Comparison of ENCODE assay signal across 19 mouse cellular contexts in genomic region chr2:38023741-38024130, GRCm38 (mm10).
A peak's percentile ranks its signal among the peaks of the same experiment; 100 is the strongest.
DNase-seq lines count a peak whose midpoint lies in the region; ATAC-seq and TF ChIP-seq lines count a peak whose summit lies in the region.
"Had no signal": no experiment of that assay in that cellular context is flagged by ENCODE, and none has a peak within 500 bp of the region (broad histone marks: within the 10 kb centered on the region; RNA-seq: fewer than 3 reads in every experiment).

No protein-coding gene starts in this region.

- H3K9me3 ChIP-seq in forebrain, embryonic 14.5 days (replicated peaks; ENCODE audit: control insufficient read depth, low read length), result no peaks in the 10 kb centered on the region
- H3K9me3 ChIP-seq in forebrain, embryonic 12.5 days, result no peaks in the 10 kb centered on the region
- no peaks in the 10 kb centered on the region for H3K9me3 ChIP-seq in midbrain, embryonic 16.5 days (replicated peaks; ENCODE audit: control insufficient read depth, low read length, poor library complexity, severe bottlenecking)
- H3K9me3 ChIP-seq in midbrain, embryonic 15.5 days, result no peaks in the 10 kb centered on the region
- H3K9me3 ChIP-seq in intestine, embryonic 16.5 days (ENCODE audit: control insufficient read depth, low read length), result no peaks in the 10 kb centered on the region
- H3K9me3 ChIP-seq: embryonic facial prominence, embryonic 15.5 days; limb, embryonic 12.5 days; liver, embryonic 13.5 days; lung, embryonic 15.5 days; midbrain, embryonic 13.5 days had no signal

- H3K27ac ChIP-seq in forebrain, embryonic 14.5 days (ENCODE audit: low read depth, low read length), result no peak overlapping the region
- no peak overlapping the region for H3K27ac ChIP-seq in forebrain, embryonic 12.5 days
- peak overlapping the region; percentile 33; the same call in 1 of the 2 replicates for H3K27ac ChIP-seq in midbrain, embryonic 16.5 days (ENCODE audit: low read length)
- no peak overlapping the region for H3K27ac ChIP-seq in midbrain, embryonic 15.5 days
- no peak overlapping the region for H3K27ac ChIP-seq in thymus, adult 2 months (ENCODE audit: control insufficient read depth, insufficient read depth, low read length)
- no peak overlapping the region for H3K27ac ChIP-seq in intestine, embryonic 16.5 days (ENCODE audit: low read length)
- H3K27ac ChIP-seq: embryonic facial prominence, embryonic 15.5 days; limb, embryonic 12.5 days; liver, embryonic 13.5 days; lung, embryonic 15.5 days; midbrain, embryonic 13.5 days; stomach, postnatal 0 days had no signal

- no peak overlapping the region for H3K9ac ChIP-seq in forebrain, embryonic 14.5 days (ENCODE audit: low read length)
- no peak overlapping the region for H3K9ac ChIP-seq in forebrain, embryonic 12.5 days
- H3K9ac ChIP-seq in midbrain, embryonic 16.5 days (ENCODE audit: low read depth, low read length), result no peak overlapping the region
- no peak overlapping the region for H3K9ac ChIP-seq in midbrain, embryonic 15.5 days
- no peak overlapping the region for H3K9ac ChIP-seq in intestine, embryonic 16.5 days (ENCODE audit: low read depth, low read length)
- H3K9ac ChIP-seq: embryonic facial prominence, embryonic 15.5 days; limb, embryonic 12.5 days; liver, embryonic 13.5 days; lung, embryonic 15.5 days; midbrain, embryonic 13.5 days had no signal

- no peak for TF ChIP-seq CTCF in thymus, adult 2 months (IDR thresholded peaks at IDR 0.05; ENCODE audit: borderline replicate concordance, control insufficient read depth, extremely low read depth, insufficient read depth, low read length, poor library complexity)

- no peak overlapping the region for H3K4me3 ChIP-seq in forebrain, embryonic 14.5 days (ENCODE audit: low read depth, low read length)
- no peak overlapping the region for H3K4me3 ChIP-seq in forebrain, embryonic 12.5 days (replicated peaks)
- no peak overlapping the region for H3K4me3 ChIP-seq in midbrain, embryonic 16.5 days (ENCODE audit: low read depth, low read length)
- no peak overlapping the region for H3K4me3 ChIP-seq in midbrain, embryonic 15.5 days
- H3K4me3 ChIP-seq in thymus, adult 2 months (ENCODE audit: control insufficient read depth, insufficient read depth, low read length), result no peak overlapping the region
- H3K4me3 ChIP-seq in intestine, embryonic 16.5 days (ENCODE audit: low read length), result no peak overlapping the region
- H3K4me3 ChIP-seq: embryonic facial prominence, embryonic 15.5 days; limb, embryonic 12.5 days; liver, embryonic 13.5 days; lung, embryonic 15.5 days; midbrain, embryonic 13.5 days had no signal

- no peak for TF ChIP-seq POLR2A in thymus, adult 2 months (IDR thresholded peaks at IDR 0.05; ENCODE audit: control insufficient read depth, extremely low read depth, insufficient read depth, low read length, poor library complexity)

- no peak overlapping the region for H3K4me2 ChIP-seq in forebrain, embryonic 14.5 days (ENCODE audit: low read length)
- no peak overlapping the region for H3K4me2 ChIP-seq in forebrain, embryonic 12.5 days
- no peak overlapping the region for H3K4me2 ChIP-seq in midbrain, embryonic 16.5 days (ENCODE audit: low read length)
- no peak overlapping the region for H3K4me2 ChIP-seq in midbrain, embryonic 15.5 days
- H3K4me2 ChIP-seq in intestine, embryonic 16.5 days (ENCODE audit: low read depth, low read length), result no peak overlapping the region
- H3K4me2 ChIP-seq: embryonic facial prominence, embryonic 15.5 days; limb, embryonic 12.5 days; liver, embryonic 13.5 days; lung, embryonic 15.5 days; midbrain, embryonic 13.5 days had no signal

- WGBS in forebrain, embryonic 14.5 days, result 62% methylated on average over 4 of the region's 4 CpGs
- WGBS in forebrain, embryonic 12.5 days, result 85% methylated on average over 4 of the region's 4 CpGs
- 75% methylated on average over 4 of the region's 4 CpGs for WGBS in midbrain, embryonic 16.5 days
- 78% methylated on average over 4 of the region's 4 CpGs for WGBS in midbrain, embryonic 15.5 days
- WGBS in thymus, adult 2 months, result 84% methylated on average over 4 of the region's 4 CpGs
- WGBS in intestine, embryonic 16.5 days, result 78% methylated on average over 4 of the region's 4 CpGs

- H3K4me1 ChIP-seq in forebrain, embryonic 14.5 days (ENCODE audit: control insufficient read depth, insufficient read depth, low read length), result no peaks in the 10 kb centered on the region; the same call in 1 of the 2 replicates
- H3K4me1 ChIP-seq in forebrain, embryonic 12.5 days, result peaks cover 7% of the 10 kb centered on the region
- peaks cover 3% of the 10 kb centered on the region; the same call in 1 of the 2 replicates for H3K4me1 ChIP-seq in midbrain, embryonic 16.5 days (ENCODE audit: control insufficient read depth, insufficient read depth, low read length)
- H3K4me1 ChIP-seq in midbrain, embryonic 15.5 days, result peaks cover 7% of the 10 kb centered on the region; the same call in 1 of the 2 replicates
- H3K4me1 ChIP-seq in thymus, adult 2 months (replicated peaks; ENCODE audit: control insufficient read depth, insufficient read depth, low read length), result no peaks in the 10 kb centered on the region
- no peaks in the 10 kb centered on the region for H3K4me1 ChIP-seq in intestine, embryonic 16.5 days (ENCODE audit: control insufficient read depth, insufficient read depth, low read length)
- H3K4me1 ChIP-seq: embryonic facial prominence, embryonic 15.5 days; liver, embryonic 13.5 days; lung, embryonic 15.5 days had no signal

- peak; percentile 24 for DNase-seq in forebrain, embryonic 14.5 days (ENCODE audit: low spot score)
- peak; percentile 41 to 43 for DNase-seq in cerebellum, postnatal 36 days
- DNase-seq in telencephalon, adult 2 months (ENCODE audit: low read depth, low spot score), result peak; percentile 35
- no peak for DNase-seq in thymus, adult 2 months
- DNase-seq: adrenal gland, postnatal 10 days; embryo, embryonic 11 days; gastrocnemius, postnatal 25 days; kidney, postnatal 4 days; liver, embryonic 13.5 days had no signal

- no peaks in the 10 kb centered on the region for H3K36me3 ChIP-seq in forebrain, embryonic 14.5 days (ENCODE audit: control insufficient read depth, insufficient read depth, low read length)
- no peaks in the 10 kb centered on the region for H3K36me3 ChIP-seq in forebrain, embryonic 12.5 days (replicated peaks)
- no peaks in the 10 kb centered on the region for H3K36me3 ChIP-seq in midbrain, embryonic 16.5 days (ENCODE audit: control insufficient read depth, insufficient read depth, low read length)
- no peaks in the 10 kb centered on the region for H3K36me3 ChIP-seq in midbrain, embryonic 15.5 days (replicated peaks)
- no peaks in the 10 kb centered on the region for H3K36me3 ChIP-seq in thymus, adult 2 months (ENCODE audit: control insufficient read depth, insufficient read depth, low read length)
- no peaks in the 10 kb centered on the region for H3K36me3 ChIP-seq in intestine, embryonic 16.5 days (ENCODE audit: control insufficient read depth, insufficient read depth, low read length)
- H3K36me3 ChIP-seq: embryonic facial prominence, embryonic 15.5 days; limb, embryonic 12.5 days; liver, embryonic 13.5 days; lung, embryonic 15.5 days; midbrain, embryonic 13.5 days had no signal

- no peaks in the 10 kb centered on the region for H3K27me3 ChIP-seq in forebrain, embryonic 14.5 days (replicated peaks; ENCODE audit: control insufficient read depth, insufficient read depth, low read length)
- no peaks in the 10 kb centered on the region for H3K27me3 ChIP-seq in forebrain, embryonic 12.5 days
- no peaks in the 10 kb centered on the region for H3K27me3 ChIP-seq in midbrain, embryonic 16.5 days (ENCODE audit: control insufficient read depth, insufficient read depth, low read depth, low read length)
- no peaks in the 10 kb centered on the region for H3K27me3 ChIP-seq in midbrain, embryonic 15.5 days (replicated peaks)
- no peaks in the 10 kb centered on the region for H3K27me3 ChIP-seq in thymus, adult 2 months (ENCODE audit: control insufficient read depth, insufficient read depth, low read length)
- H3K27me3 ChIP-seq in intestine, embryonic 16.5 days (replicated peaks; ENCODE audit: control insufficient read depth, insufficient read depth, low read length), result no peaks in the 10 kb centered on the region
- H3K27me3 ChIP-seq: CH12.LX; embryonic facial prominence, embryonic 15.5 days; limb, embryonic 12.5 days; liver, embryonic 13.5 days; lung, embryonic 15.5 days had no signal

- ATAC-seq in forebrain, embryonic 14.5 days, result peak; percentile 48; the same call in 1 of the 2 replicates
- ATAC-seq in forebrain, embryonic 12.5 days (ENCODE audit: low FRiP score), result no peak
- ATAC-seq in midbrain, embryonic 16.5 days, result no peak
- no peak for ATAC-seq in midbrain, embryonic 15.5 days (replicated peaks)
- ATAC-seq in intestine, embryonic 16.5 days, result no peak
- ATAC-seq: midbrain, embryonic 13.5 days had no signal
